Mouse (Mus musculus) hindbrain, embryonic 16.5 days (tissue): ENCODE results near the gene Trmt44. TPM values are rescaled to one million over a fixed set of nuclear protein-coding genes. Genes with fewer than 3 reads are reported as not detected.
A peak's percentile ranks its signal among the peaks of the same experiment; 100 is the strongest.

Experiments used
- ATAC-seq: fragments of 200-750 bp; cut with Nextera tagmentation; 2 replicates; pipeline ENCODE4 v1.8.0; 2017; ENCODE audit warnings: moderate TSS enrichment, moderate library complexity
- H3K27ac ChIP-seq: fragments of 300-500 bp; sonication (generic); 2 replicates; pipeline ENCODE4 v1.5.1; 2014; ENCODE audit warnings: low read depth, mild to moderate bottlenecking, control low read depth, low read length, moderate library complexity
- H3K27me3 ChIP-seq: fragments of 300-500 bp; sonication (generic); replicated peaks from 2 replicates; pipeline ENCODE4 v1.6.1; 2014; ENCODE audit warnings: low read length; ENCODE audit not compliant: control insufficient read depth, insufficient read depth
- H3K36me3 ChIP-seq: fragments of 300-500 bp; sonication (generic); 2 replicates; pipeline ENCODE4 v1.6.1; 2014; ENCODE audit warnings: mild to moderate bottlenecking, low read length, moderate library complexity, mixed read lengths; ENCODE audit not compliant: control insufficient read depth, insufficient read depth
- H3K4me1 ChIP-seq: fragments of 300-500 bp; sonication (generic); 2 replicates; pipeline ENCODE4 v1.6.1; 2014; ENCODE audit warnings: low read depth, low read length; ENCODE audit not compliant: control insufficient read depth, insufficient read depth
- H3K4me2 ChIP-seq: fragments of 300-500 bp; sonication (generic); 2 replicates; pipeline ENCODE4 v1.6.1; 2014; ENCODE audit warnings: mild to moderate bottlenecking, low read length, control low read depth, moderate library complexity
- H3K4me3 ChIP-seq: fragments of 300-500 bp; sonication (generic); 2 replicates; pipeline ENCODE4 v1.5.1; 2014; ENCODE audit warnings: mild to moderate bottlenecking, low read length, control low read depth, moderate library complexity
- H3K9ac ChIP-seq: fragments of 300-500 bp; sonication (generic); 2 replicates; pipeline ENCODE4 v1.6.1; 2014; ENCODE audit warnings: low read depth, mild to moderate bottlenecking, control low read depth, low read length, moderate library complexity
- H3K9me3 ChIP-seq: fragments of 300-500 bp; sonication (generic); 2 replicates; pipeline ENCODE4 v1.6.1; 2014; ENCODE audit warnings: mild to moderate bottlenecking, low read length, moderate library complexity; ENCODE audit not compliant: control insufficient read depth
- WGBS: fragments of 180-500 bp; shearing (Covaris S2); extraction: QIAGEN DNeasy Blood & Tissue Kit; methylation state at CpG from one replicate; pipeline ENCODE4 v1.1.7; 2014; 5-methylcytosine and 5-hydroxymethylcytosine counted together
- polyA plus RNA-seq: library from polyadenylated mRNA; unstranded; fragments of >200 nt; fragmentation: Nextera tagmentation; extraction: Ambion mirVana; gene quantifications from 2 replicates; pipeline ENCODE4 v1.2.1, GENCODE M21; 2015

The Trmt44 gene
- polyA plus RNA-seq, 1 experiment from 2014 or later: 6.4 TPM

DNA sequence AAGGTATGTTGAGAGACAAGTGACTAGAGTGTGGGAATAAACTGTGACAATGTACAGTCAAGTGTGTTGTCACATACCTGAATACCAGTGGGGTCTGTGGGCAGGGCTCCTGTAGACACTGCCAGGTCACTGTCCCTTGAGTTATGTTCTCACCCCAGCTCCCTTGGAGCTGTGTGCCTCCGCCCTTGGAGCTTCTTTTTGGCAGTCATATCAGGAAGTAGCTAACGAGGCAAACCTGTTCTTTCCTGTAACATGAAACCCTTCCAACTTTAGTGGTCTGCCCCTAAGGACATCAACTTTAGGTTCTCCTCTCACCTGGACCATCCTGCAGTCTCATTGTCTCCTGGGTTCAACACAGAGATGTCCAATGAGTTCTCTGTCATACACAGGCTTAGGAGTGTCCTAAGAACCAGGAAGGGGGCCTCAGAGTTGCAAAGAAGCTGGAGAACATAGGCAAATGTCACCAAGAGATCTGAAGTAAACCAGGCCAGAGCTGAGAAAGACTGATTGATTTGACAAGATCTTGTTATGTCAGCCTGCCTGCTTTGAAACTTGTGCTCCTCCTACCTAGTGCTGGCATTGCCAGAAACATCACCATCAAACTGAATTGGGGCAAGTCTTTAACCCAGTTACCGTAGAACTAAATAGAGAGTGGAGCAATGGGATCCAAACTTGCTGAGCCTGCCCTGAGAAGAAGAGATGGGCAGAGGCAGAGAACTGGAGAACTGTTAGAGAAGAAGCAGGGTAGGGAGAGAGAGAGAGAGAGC lies 5.5 kb upstream of the Trmt44 start:
- Histone ChIP-seq H3K4me3 (no peak overlapping the region), H3K4me2 (no peak overlapping the region), H3K9me3 (no peaks in the 10 kb centered on the region), H3K27me3 (no peaks in the 10 kb centered on the region), H3K4me1 (peaks cover 14% of the 10 kb centered on the region), H3K36me3 (no peaks in the 10 kb centered on the region), H3K9ac (no peak overlapping the region), H3K27ac (no peak overlapping the region)
- ATAC-seq: no peak
- WGBS: 69% methylated on average over 3 of the region's 3 CpGs

GRCm38 (mm10) chr5:35579247-35579893 lies 4.5 kb upstream of the Trmt44 start:
- Histone ChIP-seq H3K4me3 (no peak overlapping the region), H3K9ac (no peak overlapping the region), H3K27me3 (no peaks in the 10 kb centered on the region), H3K9me3 (no peaks in the 10 kb centered on the region), H3K36me3 (no peaks in the 10 kb centered on the region), H3K27ac (no peak overlapping the region), H3K4me1 (peaks cover 17% of the 10 kb centered on the region), H3K4me2 (no peak overlapping the region)
- 56% methylated on average over 5 of the region's 5 CpGs for WGBS
- ATAC-seq: no peak

DNA sequence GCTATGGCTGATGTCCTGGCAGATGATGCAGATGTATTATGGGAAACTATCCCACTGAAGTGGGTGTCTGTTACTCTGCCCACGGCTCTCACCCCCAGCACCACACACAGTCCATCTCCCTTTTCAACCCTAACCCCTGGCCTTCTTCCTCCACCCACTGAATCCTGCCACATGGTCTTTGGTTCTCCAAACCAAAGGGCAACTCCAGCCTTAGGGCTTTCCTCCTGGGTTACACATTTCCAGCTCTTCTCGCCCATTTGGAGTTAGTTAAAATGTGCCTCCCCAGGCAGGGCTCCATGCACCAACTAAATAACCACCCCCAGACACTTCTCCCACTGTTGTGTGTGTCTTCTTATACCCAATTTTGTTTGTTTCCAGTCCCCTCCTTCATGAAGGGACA lies 3.5 kb upstream of the Trmt44 start:
- no peaks in the 10 kb centered on the region for H3K9me3 ChIP-seq
- H3K27ac ChIP-seq: no peak overlapping the region
- no peaks in the 10 kb centered on the region for H3K36me3 ChIP-seq
- H3K9ac ChIP-seq: no peak overlapping the region
- H3K4me3 ChIP-seq: no peak overlapping the region
- 73% methylated on average over 2 of the region's 2 CpGs for WGBS
- H3K4me2 ChIP-seq: no peak overlapping the region
- ATAC-seq: no peak
- H3K4me1 ChIP-seq: peaks cover 19% of the 10 kb centered on the region
- no peaks in the 10 kb centered on the region for H3K27me3 ChIP-seq

GRCm38 (mm10) chr5:35576409-35577020 lies 1.6 kb upstream of the Trmt44 start:
- H3K36me3 ChIP-seq: 0 out of 2 replicates have a peak, but pooled peaks cover 5% of the 10 kb centered on the region
- 92% methylated on average over 10 of the region's 10 CpGs for WGBS
- no peaks in the 10 kb centered on the region for H3K27me3 ChIP-seq
- no peaks in the 10 kb centered on the region for H3K9me3 ChIP-seq
- peaks cover 12% of the 10 kb centered on the region for H3K4me1 ChIP-seq
- H3K27ac ChIP-seq: no peak overlapping the region
- no peak overlapping the region for H3K9ac ChIP-seq
- H3K4me3 ChIP-seq: no peak overlapping the region
- ATAC-seq: no peak
- no peak overlapping the region for H3K4me2 ChIP-seq

DNA sequence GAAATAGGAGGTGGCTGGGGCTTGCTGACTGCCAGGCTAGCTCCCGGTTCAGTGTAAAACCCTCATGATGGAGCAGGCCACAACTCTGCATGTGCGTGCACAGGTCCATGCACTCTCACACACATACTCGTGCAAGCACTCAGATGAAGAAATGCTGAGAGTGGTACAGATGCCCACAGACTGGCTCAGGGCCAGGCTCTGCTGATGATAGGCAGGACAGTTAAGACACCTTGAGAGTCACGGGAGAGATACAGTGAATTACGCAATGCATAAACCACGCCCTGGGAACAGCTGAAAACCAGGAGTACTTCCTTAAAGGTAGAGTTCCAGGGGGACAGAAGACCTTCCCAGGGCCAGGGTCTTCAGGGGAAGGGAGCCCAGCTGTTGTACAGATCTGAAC lies 3.3 kb downstream of the Trmt44 start:
- no peak overlapping the region for H3K27ac ChIP-seq
- no peak overlapping the region for H3K9ac ChIP-seq
- H3K9me3 ChIP-seq: no peaks in the 10 kb centered on the region
- no peak overlapping the region for H3K4me3 ChIP-seq
- H3K36me3 ChIP-seq: peaks cover 28% of the 10 kb centered on the region
- no peak overlapping the region for H3K4me2 ChIP-seq
- no peaks in the 10 kb centered on the region for H3K27me3 ChIP-seq
- peaks cover 12% of the 10 kb centered on the region for H3K4me1 ChIP-seq
- WGBS: 97% methylated on average over 6 of the region's 6 CpGs
- no peak for ATAC-seq

DNA sequence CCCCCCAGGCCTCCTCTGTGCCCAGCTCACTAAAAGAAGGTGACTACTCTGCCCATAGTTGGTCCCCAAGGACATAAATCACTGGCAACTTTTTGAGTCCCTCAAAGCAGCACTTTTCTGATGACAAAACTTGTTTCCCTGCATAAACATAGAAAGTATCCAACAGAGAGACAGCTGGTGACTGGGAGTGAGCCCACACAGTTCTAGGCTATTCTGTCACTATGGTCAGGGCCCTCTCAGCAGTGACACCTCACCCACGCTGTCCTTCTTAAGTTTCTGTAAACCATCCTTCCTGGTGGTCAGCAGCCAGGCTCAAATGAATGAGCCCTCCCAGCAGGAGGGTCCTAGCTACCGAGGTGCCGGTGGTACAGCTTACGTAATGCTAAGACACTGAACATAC lies 8.2 kb downstream of the Trmt44 start:
- no peaks in the 10 kb centered on the region for H3K4me1 ChIP-seq
- no peaks in the 10 kb centered on the region for H3K27me3 ChIP-seq
- ATAC-seq: no peak
- H3K4me3 ChIP-seq: no peak overlapping the region
- no peak overlapping the region for H3K9ac ChIP-seq
- no peaks in the 10 kb centered on the region for H3K9me3 ChIP-seq
- WGBS: 85% methylated on average over 4 of the region's 4 CpGs
- no peak overlapping the region for H3K4me2 ChIP-seq
- H3K36me3 ChIP-seq: peaks cover 60% of the 10 kb centered on the region
- no peak overlapping the region for H3K27ac ChIP-seq

DNA sequence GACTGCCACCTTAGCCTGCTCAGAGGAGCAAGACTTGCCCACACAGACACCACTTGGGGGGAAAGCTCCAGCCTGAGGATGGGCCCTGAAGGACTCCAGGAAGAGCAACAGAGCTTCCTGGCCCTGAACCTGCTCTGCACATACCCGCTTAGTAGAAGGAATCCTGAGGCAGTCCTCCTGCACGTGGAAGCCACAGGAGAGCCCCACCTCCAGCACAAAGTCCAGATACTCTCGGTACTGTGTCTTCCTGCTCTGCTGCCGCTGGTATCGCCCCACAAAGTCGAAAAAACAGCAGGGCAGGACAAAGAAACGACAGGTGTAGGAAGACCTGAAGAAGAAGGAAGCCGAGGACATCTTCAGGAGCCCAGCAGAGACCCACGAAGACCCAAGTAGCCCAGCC lies 9.7 kb downstream of the Trmt44 start:
- 96% methylated on average over 9 of the region's 9 CpGs for WGBS
- Histone ChIP-seq H3K4me1 (no peaks in the 10 kb centered on the region), H3K9me3 (no peaks in the 10 kb centered on the region), H3K27ac (no peak overlapping the region), H3K27me3 (no peaks in the 10 kb centered on the region), H3K4me2 (no peak overlapping the region), H3K9ac (no peak overlapping the region), H3K4me3 (no peak overlapping the region), H3K36me3 (peaks cover 63% of the 10 kb centered on the region)
- no peak for ATAC-seq

GRCm38 (mm10) chr5:35563449-35563848 lies 11.4 kb downstream of the Trmt44 start:
- WGBS: 0% methylated on average over 1 of the region's 1 CpGs
- peak; percentile 58 for ATAC-seq
- peaks cover 59% of the 10 kb centered on the region for H3K36me3 ChIP-seq

GRCm38 (mm10) chr5:35562616-35563015 lies 12.3 kb downstream of the Trmt44 start:
- Histone ChIP-seq H3K4me3 (no peak overlapping the region), H3K4me1 (no peaks in the 10 kb centered on the region), H3K27ac (no peak overlapping the region), H3K4me2 (no peak overlapping the region), H3K9ac (no peak overlapping the region), H3K36me3 (peaks cover 52% of the 10 kb centered on the region), H3K27me3 (no peaks in the 10 kb centered on the region), H3K9me3 (no peaks in the 10 kb centered on the region)
- WGBS: 78% methylated on average over 2 of the region's 2 CpGs
- no peak for ATAC-seq

More at GRCm38 (mm10) chr5:35563449-35563848, 11.4 kb downstream of the Trmt44 start:
- Histone ChIP-seq H3K9ac (no peak overlapping the region), H3K27ac (no peak overlapping the region), H3K4me3 (no peak overlapping the region), H3K27me3 (no peaks in the 10 kb centered on the region), H3K4me2 (no peak overlapping the region), H3K4me1 (no peaks in the 10 kb centered on the region), H3K9me3 (no peaks in the 10 kb centered on the region)
